Mouse (Mus musculus) liver, adult (tissue): ENCODE measurements around the gene Kcnq1.

ENCODE experiments used
- GATA4 ChIP-seq: IDR thresholded peaks from 2 replicates; pipeline ENCODE4 v1.6.1; 2014; ENCODE audit warnings: mild to moderate bottlenecking, low read length; ENCODE audit not compliant: insufficient replicate concordance

The Kcnq1 gene

GRCm38 (mm10) chr7:143445651-143446460, 339.7 kb downstream of the Kcnq1 start:
- TF ChIP-seq GATA4: no peak

DNA sequence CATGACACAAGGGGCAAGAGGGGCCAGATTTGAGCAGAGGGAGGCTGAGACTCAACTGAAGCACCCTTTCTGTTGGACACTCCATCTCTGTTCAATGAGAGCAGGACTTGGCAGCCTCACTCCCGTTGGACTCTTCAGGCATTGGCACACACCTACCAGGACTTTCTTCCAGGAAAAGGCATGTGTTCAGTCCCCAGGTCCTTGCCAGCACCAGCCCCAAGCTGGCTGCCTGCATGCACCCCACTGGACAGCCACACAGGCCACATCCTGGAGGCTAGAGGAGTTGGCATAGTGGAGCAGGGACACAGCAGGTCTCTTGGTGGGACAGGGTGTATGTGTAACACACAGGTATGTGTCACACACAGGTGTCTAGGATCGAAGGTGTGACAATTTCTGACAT, 341.0 kb downstream of the Kcnq1 start:
- no peak for TF ChIP-seq GATA4

DNA sequence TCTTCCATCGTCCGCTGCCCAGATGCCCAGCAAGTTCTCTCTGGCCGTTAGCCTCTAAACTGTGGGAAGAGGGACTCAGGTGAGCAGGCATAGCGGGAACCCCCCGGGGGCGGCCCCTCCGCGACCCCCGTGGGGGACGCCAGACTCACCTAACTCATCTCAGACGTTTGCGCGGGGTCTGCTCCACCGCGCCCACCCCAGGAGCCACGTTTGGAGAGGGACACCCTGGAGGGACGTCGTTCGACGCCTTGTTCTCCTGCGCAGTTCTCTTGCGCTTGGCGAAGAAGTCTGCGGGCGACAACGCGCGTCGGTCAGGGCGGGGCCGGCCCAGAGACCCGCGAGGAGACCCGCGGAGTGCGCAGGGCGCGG, 352.8 kb downstream of the Kcnq1 start:
- no peak for TF ChIP-seq GATA4

GRCm38 (mm10) chr7:143459332-143460211, 353.4 kb downstream of the Kcnq1 start:
- no peak for TF ChIP-seq GATA4

- TF ChIP-seq GATA4: no peak
Measured at GRCm38 (mm10) chr7:143460217-143460834, 354.2 kb downstream of the Kcnq1 start.

DNA sequence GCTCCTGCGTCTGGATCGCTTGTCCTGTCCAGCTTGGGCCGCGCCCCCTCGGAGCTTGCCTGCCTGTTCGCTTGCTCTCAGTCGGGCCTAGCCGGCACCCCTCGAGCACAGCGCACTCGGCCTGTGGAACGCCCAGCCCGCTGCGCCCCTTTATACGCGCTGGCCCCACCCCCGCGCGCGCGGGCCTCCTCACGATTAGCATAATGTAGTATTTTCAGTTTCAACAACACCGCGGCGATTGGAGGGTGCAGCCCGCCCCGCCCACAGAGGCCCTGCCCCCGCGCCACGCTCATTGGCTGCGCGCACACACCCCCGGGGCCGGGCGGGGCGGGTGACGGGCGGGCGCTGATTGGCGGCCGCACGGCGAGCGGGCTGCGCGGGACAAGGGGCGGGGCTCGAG, 354.7 kb downstream of the Kcnq1 start, which contains the start of gene Cdkn1c:
Cdkn1c (minus strand) TSS at position 177 of the 400 bp plus-strand sequence.
- no peak for TF ChIP-seq GATA4

DNA sequence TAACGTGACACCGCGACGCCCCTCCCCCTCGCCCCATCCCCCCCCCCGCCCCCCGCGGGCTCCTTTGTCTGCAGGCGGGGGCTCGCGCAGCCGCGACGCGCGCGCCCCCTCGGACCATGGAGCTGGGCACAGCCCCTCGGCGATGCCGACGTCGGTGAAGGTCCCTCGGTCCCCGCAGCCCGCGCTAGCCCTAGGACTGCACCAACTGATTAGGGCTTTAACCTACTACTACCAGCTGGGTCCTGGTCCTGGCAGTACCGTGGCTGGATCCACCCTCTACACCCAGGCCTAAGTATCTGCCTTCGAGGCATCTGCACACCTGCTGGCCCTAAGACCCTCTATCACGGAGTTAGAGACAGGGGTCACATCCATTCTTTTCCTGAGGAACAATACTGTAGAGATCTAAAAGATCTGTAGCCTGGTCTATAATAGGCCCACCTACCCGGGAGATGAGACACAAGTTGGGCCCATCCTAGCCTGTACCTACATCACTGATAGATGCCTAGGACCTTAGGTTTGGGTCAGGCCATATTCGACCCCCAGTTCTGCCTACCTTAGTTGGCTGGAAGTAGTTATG, 355.2 kb downstream of the Kcnq1 start:
- no peak for TF ChIP-seq GATA4

GRCm38 (mm10) chr7:143461920-143462319, 355.8 kb downstream of the Kcnq1 start:
- no peak for TF ChIP-seq GATA4

- TF ChIP-seq GATA4: no peak
Measured at GRCm38 (mm10) chr7:143462516-143462915, 356.4 kb downstream of the Kcnq1 start.

GRCm38 (mm10) chr7:143463865-143464415, 357.8 kb downstream of the Kcnq1 start:
- no peak for TF ChIP-seq GATA4

DNA sequence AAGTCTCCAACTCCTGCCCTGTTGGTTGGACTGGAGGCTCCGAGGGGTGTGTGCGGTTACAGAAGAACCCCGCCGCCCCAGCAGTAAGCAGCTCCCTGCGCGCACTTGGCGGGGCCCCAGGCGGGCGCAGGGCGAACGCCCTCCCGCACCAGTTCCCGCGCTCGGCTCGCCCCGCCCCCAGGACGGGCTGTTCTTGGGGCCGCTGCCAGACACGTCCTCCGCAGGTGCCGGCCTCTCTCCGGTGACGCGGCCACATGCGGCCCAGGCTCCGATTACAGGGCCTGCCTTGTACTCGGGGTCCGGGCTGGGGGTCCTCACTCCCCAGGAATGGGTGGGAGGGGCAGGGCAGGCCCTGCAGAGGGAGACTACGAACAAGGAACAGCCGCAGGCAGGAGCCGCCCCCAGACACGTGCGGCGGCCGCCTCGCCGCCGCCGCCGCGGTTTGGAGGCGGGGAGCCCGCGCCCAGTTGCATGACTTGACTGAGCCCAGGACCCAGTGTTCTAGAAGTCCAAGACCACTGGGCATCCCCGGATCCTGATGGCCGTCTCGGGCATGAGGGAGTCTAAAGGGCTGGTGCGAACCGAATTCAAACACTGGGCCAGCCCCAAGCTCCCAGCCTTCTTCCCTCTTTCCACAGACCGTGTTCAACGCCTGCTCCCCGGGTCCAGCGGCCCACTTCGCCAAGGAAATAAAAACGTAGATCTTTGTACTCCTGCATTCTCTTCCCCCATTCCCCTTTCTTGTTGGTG, 358.8 kb downstream of the Kcnq1 start:
- TF ChIP-seq GATA4: no peak

GRCm38 (mm10) chr7:143466099-143466677, 360.0 kb downstream of the Kcnq1 start:
- TF ChIP-seq GATA4: no peak

- no peak for TF ChIP-seq GATA4
Measured at GRCm38 (mm10) chr7:143467714-143468113, 361.6 kb downstream of the Kcnq1 start.

DNA sequence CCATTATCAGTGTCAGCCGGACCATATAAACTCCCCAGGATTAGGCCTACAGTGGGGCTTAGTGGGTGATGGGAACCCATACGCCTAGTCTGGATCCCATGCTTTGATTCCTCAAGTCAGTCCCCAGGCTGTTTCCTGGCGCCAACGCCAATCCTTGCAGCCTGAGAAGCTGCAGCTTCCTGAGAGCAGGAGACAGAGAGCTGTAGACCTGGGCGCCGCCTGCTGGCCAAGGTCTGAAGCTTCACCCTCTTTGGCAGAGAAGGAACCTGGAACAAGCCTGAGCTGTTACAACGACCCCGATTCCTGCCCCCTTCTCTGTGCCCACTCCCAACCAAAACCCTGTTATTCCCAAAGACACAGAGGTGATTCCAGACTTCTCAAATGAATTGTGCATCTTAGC, 363.8 kb downstream of the Kcnq1 start:
- no peak for TF ChIP-seq GATA4
